Mouse (Mus musculus) v-Abl transformed pro-B cells (cell line): ENCODE data around the gene Npr1.

Experiments
- in situ Hi-C, 2 experiments: fragments of 400-800 bp; cut with MboI; formaldehyde crosslinking; loops; one replicate each; pipeline ENCODE4 v1.15.1; 2025; ENCODE audit not compliant: unreplicated experiment in 2 of 2

Gene Npr1

DNA sequence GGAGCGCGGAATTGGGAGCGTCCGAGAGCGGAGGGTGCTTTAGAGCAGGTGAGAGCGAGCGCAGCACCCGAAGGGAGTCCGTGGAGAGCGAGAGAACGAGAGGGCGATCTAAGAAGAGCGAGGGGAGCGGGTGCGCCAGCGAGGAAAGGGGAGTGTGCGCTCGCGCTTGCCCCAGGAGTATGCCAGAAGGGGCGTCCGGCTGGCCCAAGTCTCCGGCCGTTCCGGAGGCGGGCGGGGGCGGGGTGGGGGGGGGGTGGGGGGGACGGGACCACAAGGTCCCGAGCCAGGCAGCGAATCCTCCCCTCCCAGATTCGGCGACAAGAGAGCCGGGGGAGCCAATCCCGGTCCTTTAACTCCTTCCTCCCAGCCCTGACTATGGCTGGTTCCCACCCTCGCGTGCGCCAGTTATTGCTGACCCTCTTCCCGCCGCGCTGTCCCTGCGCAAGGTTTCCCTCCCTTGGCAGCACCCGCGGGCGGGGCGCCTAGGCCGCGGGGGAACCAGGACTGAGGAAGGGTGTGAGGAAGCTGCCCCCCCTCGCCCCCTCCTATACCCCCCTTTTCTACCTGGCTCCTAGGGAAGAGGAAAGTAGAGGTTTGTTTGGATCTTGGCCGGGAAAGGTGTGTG lies at the start of gene Npr1:
TSS of gene Npr1 (minus strand) at position 181 of the 625 bp plus-strand sequence.
- in situ Hi-C loops: loop anchor here in 1 of 2 experiments (5.0 kb wide), 2 partner anchors 48 to 248 kb away; no protein-coding TSS in a partner anchor

GRCm38 (mm10) chr3:90515242-90515641 lies 49.6 kb upstream of the Npr1 start:
- in situ Hi-C loops: no loop called here

GRCm38 (mm10) chr3:90514691-90515090 lies 49.0 kb upstream of the Npr1 start:
- in situ Hi-C loops: no loop called here

DNA sequence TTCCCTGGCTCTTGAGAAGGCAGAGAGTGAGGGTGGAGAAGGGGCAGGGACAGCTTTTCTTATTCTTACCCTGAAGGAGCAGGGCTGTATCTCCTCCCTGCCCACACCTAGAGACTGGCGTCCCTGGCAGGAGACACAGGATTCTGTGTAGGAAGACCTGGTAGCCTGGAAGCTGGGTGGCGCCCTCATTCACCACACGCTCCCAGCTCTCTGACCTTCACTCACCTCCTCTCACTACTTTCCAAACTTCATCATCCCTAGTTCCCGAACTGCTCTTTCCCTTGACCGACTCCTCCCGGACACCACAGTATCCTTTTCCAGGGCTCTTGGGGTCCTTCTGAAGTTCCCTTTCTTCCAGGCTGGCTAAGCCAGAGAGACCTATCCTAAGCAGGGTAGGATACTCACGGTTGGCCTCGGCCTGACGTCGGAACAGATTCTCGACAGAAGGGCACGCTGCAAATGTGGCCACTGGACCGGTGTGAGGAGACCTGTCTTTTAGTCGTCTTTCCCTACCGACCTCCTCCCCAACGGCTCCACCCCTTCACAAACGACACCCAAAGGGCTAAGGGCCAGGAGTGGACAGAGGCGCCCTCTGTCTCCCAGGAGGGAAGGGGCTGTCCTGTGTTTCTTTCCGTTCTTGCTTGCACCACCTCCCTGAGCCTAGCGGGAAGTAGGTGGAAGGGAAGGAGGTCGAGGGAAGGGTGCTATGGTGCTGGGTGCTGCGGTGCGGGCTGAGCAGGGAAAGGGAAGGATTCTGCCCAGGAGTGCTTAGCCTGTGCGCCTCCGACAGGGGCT lies 48.3 kb upstream of the Npr1 start, which contains the start of the genes S100a1 and S100a13:
TSS of gene S100a1 (minus strand) at position 597 of the 795 bp plus-strand sequence.
TSS of gene S100a13 (plus strand) at position 640 of the 795 bp plus-strand sequence.
- in situ Hi-C loops: no loop called here

DNA sequence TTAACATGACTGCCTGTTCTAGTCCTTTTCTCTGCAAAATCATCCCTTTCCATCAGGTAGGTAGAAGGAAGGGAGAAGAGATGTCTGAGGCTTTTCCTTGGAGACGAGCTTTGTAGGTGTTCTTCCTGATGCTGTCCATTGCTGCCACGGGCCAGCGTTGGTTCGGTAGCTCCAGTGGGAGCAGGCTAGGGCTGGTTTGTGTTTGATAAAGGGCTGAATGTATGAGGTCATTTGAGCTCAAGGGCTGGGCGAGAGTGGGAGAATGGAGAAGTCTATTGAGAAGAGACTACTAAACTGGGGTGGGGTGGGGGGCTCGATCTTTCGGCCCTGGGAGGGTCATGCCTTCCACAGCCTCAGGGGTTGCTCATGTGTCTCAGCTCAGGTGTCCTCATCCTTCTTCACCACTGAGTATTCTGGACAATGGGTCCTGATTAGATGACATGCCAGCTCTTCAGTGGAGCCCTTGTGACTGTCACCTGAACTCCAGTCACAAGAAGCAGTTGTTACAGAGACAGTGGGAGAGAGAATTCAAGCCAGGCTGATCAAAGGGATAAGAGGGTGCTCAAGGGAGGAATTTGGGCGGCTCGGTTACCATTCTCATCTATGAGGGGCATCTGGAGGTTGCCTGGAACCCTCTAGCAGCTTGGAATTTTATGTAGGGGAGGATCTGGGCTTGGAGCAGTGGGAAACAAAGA lies 47.4 kb upstream of the Npr1 start:
- in situ Hi-C loops: no loop called here

DNA sequence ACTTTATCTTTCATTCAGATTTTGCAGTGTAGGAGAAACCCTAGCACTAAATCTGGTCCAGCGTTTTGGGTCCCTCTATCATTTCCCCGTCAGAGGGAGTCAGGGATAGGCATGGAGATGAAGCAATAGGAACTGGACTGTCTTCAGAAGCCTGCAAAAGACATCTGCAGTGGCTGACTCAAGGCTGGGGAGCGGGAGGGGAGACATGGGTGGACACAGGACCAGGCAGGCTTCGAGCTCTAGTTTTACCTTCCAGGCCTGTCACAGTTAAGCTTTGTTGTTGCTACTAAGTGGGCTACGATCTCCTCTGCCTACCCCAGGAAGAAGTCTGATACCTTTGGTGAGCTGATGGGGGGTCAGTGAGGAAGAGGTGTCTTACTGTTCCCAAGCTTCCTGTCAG lies 46.6 kb upstream of the Npr1 start:
- in situ Hi-C loops: no loop called here

DNA sequence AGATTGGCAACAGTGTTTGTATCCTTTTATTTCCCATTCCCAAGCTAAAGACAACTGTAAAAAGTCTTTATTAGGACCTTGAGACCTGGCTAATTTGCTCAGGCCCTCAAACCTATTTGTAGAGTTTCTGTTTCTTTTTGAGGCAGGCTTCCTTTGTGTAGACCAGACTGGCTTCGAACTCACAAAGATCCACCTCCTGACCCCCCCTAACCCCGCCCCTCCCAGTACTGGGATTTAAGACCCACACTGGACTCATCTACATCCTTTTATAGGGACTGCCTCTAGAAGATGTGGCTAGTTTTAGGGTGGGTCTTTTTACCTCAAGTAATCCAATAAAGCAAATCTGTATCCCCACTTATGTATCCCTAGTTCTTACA lies 44.1 kb upstream of the Npr1 start:
- in situ Hi-C loops: no loop called here

DNA sequence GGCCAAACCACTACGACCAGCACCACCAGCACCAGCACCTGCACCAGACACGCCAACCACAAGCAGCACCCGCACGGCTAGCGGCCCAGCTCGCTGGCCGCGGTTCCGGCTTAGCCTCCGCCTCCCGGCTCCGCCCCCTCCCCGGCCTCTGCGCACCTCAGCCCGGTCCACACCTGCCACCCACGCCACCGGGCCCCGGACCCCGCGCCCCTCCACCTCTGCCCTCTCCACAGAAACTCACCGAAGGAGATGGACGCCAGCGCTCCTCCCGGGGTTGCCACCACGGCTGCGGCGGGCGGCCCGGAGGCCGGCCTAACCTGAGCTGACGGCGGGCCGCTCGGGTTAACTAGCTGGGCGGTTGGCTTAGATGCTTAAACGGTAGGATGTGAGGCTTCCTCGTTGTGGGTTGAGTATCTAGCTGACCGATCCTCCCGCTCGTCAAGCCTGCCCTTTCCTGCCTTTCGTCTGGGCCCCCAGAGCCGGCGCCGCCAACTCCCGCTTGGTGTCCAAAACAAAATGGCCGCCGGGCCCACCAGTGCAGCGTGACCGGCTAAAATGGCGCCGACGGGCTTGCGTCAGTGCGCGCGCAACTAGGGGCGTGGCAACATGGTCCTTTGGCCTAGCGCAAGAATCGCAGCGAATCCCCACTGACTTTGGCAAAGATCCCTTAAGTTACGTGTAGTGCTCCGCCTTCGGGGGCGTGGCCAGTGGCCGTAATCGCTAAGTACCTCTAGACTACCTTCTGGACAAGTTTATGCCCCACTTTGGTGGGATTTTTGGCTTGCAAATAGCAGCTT lies 43.5 kb upstream of the Npr1 start, which contains the start of gene Chtop:
TSS of gene Chtop (minus strand) at position 549 of the 797 bp plus-strand sequence.
- in situ Hi-C loops: no loop called here

DNA sequence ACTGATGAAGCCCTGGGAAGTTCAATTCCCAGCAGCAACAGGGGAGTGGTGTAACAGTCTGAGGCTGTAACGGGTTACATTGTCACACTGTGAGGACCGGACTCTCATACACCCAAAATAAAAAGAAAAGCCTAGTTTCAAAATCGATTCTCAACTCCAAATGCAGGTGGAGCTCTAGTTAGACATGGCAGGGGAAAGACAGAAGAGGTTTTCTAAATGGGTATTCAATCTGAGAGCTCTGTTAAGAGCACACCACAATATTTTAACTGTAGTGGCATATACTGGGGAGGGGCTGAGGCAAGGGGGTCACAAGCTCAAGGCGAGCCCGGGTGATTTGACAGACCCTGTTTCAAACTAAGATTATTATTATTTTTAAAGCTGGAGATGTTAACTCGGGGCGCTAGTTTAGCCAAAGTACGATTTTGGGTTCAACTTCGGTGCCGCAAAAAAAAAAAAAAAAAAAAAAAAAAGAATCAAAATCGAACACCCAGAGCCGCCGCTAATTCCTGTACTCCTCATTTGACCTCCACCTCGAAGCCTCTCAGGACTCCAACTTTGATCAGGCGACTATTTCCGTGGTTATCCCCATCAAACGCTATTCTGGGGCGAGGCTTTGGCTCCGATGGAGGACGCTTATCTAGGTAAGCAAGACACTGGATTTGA lies 42.8 kb upstream of the Npr1 start:
- in situ Hi-C loops: no loop called here

GRCm38 (mm10) chr3:90506362-90506761 lies 40.7 kb upstream of the Npr1 start:
- in situ Hi-C loops: no loop called here

- in situ Hi-C loops: no loop called here
Measured at GRCm38 (mm10) chr3:90505216-90505615, 39.5 kb upstream of the Npr1 start.

DNA sequence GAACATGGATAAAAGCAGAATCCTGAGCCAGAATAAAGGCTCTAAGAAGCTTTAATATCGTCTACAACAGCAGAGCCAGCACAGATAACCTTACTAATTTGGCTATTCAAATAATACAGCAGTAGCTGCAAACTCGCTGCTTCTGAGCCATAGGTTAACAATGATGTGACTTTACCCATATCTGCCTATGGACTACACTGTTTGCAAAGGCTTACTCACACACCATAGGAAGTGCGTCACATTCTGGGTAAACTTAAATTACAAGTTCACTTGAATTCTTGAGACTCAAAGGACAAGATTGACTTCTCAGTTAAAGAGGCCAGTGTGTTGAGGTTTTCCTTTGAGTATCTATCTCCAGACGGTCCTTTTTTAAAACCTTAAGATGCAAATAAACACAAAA lies 37.8 kb upstream of the Npr1 start:
- in situ Hi-C loops: no loop called here

- in situ Hi-C loops: no loop called here
Measured at GRCm38 (mm10) chr3:90497597-90497996, 31.9 kb upstream of the Npr1 start.

GRCm38 (mm10) chr3:90495850-90496525 lies 30.3 kb upstream of the Npr1 start:
- in situ Hi-C loops: no loop called here

DNA sequence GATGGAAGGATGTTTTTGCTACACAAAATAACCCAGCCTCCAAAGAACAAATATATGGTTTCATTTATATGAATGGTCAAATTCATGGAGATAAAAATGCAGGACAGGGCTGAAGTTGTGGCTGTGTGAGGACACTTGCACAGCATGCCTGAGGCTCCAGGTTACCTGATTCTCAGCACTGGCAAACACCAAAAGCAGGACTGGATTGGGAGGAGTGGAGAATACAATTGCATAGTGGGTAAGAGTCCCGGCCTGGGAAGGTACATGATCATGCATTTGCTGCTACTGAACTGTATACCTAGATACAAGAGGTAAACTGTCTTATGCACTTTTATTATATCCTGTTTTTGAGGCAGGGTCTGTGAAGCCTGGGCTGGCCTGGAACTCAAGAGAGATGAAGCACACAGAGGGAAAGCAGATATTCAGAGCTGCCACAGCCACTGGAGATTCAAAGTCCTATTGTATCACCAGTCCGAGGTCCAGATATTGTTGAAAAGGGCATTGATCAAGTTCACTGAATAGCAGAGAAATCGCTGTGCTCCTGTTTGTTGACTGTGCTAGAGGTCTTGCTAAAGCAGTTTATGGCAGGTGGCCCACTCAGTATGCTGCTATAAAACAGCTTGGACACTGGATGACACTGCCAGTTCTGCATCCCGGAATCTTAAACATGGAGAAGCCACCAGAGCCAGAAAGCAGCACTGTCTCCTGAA lies 28.3 kb upstream of the Npr1 start:
- in situ Hi-C loops: loop anchor here (5.0 kb wide), 2 partner anchors 93 to 118 kb away; partner anchors contain the start of gene S100a6 (in 2 of the 2)

DNA sequence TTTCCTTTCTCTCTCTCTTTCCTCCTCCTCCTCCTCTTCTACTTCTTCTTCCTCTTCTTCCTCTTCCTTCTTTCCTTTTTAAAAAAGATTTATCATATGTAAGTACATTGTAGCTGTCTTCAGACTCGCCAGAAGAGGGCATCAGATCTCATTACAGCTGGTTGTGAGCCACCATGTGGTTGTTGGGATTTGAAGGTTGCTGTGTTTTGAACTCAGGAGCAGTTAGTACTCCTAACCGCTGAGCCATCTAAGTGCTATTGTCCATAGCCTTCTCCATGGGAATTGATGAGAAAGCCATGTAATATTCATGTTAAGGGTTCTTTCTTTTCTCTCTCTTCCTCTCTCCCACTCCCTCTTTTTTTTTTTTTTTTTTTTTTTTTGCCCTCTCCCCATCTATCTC lies 25.7 kb upstream of the Npr1 start:
- in situ Hi-C loops: loop anchor here (5.0 kb wide), 2 partner anchors 96 to 121 kb away; partner anchors contain the start of gene S100a6 (in 2 of the 2)

- in situ Hi-C loops: loop anchor here (5.0 kb wide), 2 partner anchors 97 to 122 kb away; partner anchors contain the start of gene S100a6 (in 2 of the 2)
Measured at GRCm38 (mm10) chr3:90490696-90491256, 25.1 kb upstream of the Npr1 start, which contains the start of gene Snapin. Gene Snapin, minus strand, starts transcription at chr3:90491033.

- in situ Hi-C loops: no loop called here
Measured at GRCm38 (mm10) chr3:90488576-90488975, 22.9 kb upstream of the Npr1 start.
